Mouse (Mus musculus) liver, postnatal 0 days (tissue): ENCODE data around the gene Cdca7l. TPM values are rescaled to one million over a fixed set of nuclear protein-coding genes. Genes with fewer than 3 reads are reported as not detected.
"Not testable (repeated sequence)": the region's sequence is repeated elsewhere in the genome, so short reads cannot be mapped to it uniquely, and the experiment has no call there.

Experiments used
- ATAC-seq: fragments of 200-750 bp; cut with Nextera tagmentation; 2 replicates; pipeline ENCODE4 v1.8.0; 2017; ENCODE audit warnings: mild to moderate bottlenecking, moderate library complexity
- DNase-seq: peaks from one replicate; pipeline ENCODE4 v3.0.0-alpha.2; 2016
- H3K27ac ChIP-seq: fragments of 300-500 bp; sonication (generic); 2 replicates; pipeline ENCODE4 v1.5.1; 2014; ENCODE audit warnings: antibody characterized with exemption, moderate library complexity, mild to moderate bottlenecking, low read depth
- H3K27me3 ChIP-seq: fragments of 300-500 bp; sonication (generic); 2 replicates; pipeline ENCODE4 v1.6.1; 2014; ENCODE audit warnings: low read length, control low read depth, mixed read lengths; ENCODE audit not compliant: insufficient read depth
- H3K36me3 ChIP-seq: fragments of 300-500 bp; sonication (generic); replicated peaks from 2 replicates; pipeline ENCODE4 v1.6.1; 2014; ENCODE audit warnings: mild to moderate bottlenecking, control low read depth, low read length, moderate library complexity, mixed read lengths; ENCODE audit not compliant: insufficient read depth
- H3K4me1 ChIP-seq: fragments of 300-500 bp; sonication (generic); 2 replicates; pipeline ENCODE4 v1.6.1; 2014; ENCODE audit warnings: antibody characterized with exemption, mild to moderate bottlenecking, control low read depth; ENCODE audit not compliant: insufficient read depth
- H3K4me2 ChIP-seq: fragments of 300-500 bp; sonication (generic); 2 replicates; pipeline ENCODE4 v1.6.1; 2014; ENCODE audit warnings: low read depth, mild to moderate bottlenecking, low read length, moderate library complexity, mixed read lengths
- H3K4me3 ChIP-seq: fragments of 300-500 bp; sonication (generic); 2 replicates; pipeline ENCODE4 v1.5.1; 2014; ENCODE audit warnings: low read depth, low read length
- H3K9ac ChIP-seq: fragments of 300-500 bp; sonication (generic); replicated peaks from 2 replicates; pipeline ENCODE4 v1.6.1; 2014; ENCODE audit warnings: mild to moderate bottlenecking, moderate library complexity
- H3K9me3 ChIP-seq: fragments of 300-500 bp; sonication (generic); 2 replicates; pipeline ENCODE4 v1.6.1; 2016; ENCODE audit warnings: mild to moderate bottlenecking, control low read depth, low read length, mixed read lengths
- CTCF ChIP-seq: sonication (generic); IDR thresholded peaks from 2 replicates; pipeline ENCODE4 v1.5.1; 2016; ENCODE audit warnings: antibody characterized with exemption, low read depth
- EP300 ChIP-seq: IDR thresholded peaks from 2 replicates; pipeline ENCODE4 v1.6.1; 2016; ENCODE audit warnings: antibody characterized with exemption, low read depth, mild to moderate bottlenecking
- WGBS: fragments of 180-500 bp; shearing (Covaris S2); extraction: QIAGEN DNeasy Blood & Tissue Kit; methylation state at CpG from one replicate; pipeline ENCODE4 v1.1.7; 2014; ENCODE audit not compliant: insufficient replicate concordance; 5-methylcytosine and 5-hydroxymethylcytosine counted together
- polyA plus RNA-seq: library from polyadenylated mRNA; unstranded; fragments of >200 nt; fragmentation: Nextera tagmentation; extraction: Ambion mirVana; gene quantifications from 2 replicates; pipeline ENCODE4 v1.2.1, GENCODE M21; 2015

Gene Cdca7l
- polyA plus RNA-seq, 1 experiment from 2014 or later: 7.8 TPM

DNA sequence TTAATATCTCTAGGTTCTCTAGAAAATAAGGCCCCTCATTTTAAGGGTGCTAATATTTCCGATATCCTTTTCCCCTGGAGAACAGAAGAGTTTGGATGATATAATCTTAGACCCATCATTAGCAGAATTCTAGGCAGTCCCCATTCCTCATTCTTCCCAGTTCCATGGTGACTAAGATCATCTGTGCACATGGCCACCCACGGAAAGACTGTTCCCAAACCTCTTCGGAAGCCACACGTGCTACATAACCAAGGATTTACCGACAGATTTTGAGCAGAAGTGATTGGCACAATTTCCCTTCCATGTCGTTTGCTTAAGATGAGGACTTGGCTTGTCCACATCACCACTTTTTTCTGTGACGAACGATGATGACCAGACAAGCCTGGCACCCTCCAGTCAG, 99.6 kb downstream of the Cdca7l start:
- no peak overlapping the region for H3K27ac ChIP-seq
- H3K4me1 ChIP-seq: no peaks in the 10 kb centered on the region
- no peaks in the 10 kb centered on the region for H3K36me3 ChIP-seq
- DNase-seq (no peak), ATAC-seq (no peak)
- no peaks in the 10 kb centered on the region for H3K27me3 ChIP-seq
- no peak overlapping the region for H3K9ac ChIP-seq
- no peak overlapping the region for H3K4me3 ChIP-seq
- H3K9me3 ChIP-seq: no peaks in the 10 kb centered on the region
- WGBS: 81% methylated on average over 8 of the region's 8 CpGs
- H3K4me2 ChIP-seq: no peak overlapping the region
- TF ChIP-seq CTCF (no peak), EP300 (no peak)

DNA sequence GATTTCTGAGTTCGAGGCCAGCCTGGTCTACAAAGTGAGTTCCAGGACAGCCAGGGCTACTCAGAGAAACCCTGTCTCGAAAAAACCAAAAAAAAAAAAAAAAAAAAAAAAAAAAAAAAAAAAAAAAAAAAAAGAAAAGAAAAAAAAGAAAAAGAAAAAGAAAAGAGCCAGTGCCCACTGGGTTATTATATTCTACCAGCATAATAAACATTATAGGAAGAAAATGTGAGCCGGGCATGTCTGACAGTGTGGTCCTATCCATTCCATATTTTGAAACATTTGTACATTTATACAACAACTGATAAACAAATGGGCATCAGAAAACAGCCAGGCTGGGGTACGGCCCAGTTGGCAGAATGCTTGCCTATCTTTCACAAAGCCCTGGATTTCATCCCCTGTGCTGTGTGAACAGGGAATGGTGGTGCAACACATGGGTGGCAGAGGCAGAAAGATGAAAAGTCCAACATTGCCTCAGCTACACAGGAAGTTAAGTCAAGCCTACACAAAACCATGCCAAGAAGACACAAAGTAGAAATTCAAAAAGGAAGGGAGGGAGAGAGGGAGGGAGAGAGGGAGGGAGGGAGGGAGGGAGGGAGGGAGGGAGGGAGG, 101.2 kb downstream of the Cdca7l start:
- H3K36me3 ChIP-seq, H3K9ac ChIP-seq, H3K27ac ChIP-seq, H3K27me3 ChIP-seq, H3K9me3 ChIP-seq, DNase-seq, H3K4me1 ChIP-seq, H3K4me3 ChIP-seq, H3K4me2 ChIP-seq: not testable (repeated sequence)
- 66% methylated on average over 4 of the region's 4 CpGs for WGBS
- ATAC-seq: peak; percentile 35; the same call in 1 of the 2 replicates

DNA sequence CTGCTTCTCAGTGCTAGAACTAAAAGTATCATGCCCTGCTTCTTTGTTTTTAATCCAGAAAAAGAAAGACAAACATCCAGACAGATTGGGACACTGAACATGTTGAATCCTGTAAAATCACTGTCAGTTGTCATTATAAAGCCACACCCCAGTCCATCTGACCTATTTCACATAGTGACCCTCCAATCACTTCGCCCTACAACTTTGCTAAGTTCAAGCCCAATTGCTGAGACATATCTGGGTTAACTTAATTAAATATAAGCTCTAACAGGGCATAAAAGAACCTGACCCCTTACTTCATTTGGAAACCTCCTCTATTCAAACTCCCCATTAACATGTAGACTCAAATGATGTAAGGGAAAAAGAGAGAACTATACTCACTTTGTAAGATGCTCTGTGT, 107.3 kb downstream of the Cdca7l start:
- no peak overlapping the region for H3K27ac ChIP-seq
- H3K9me3 ChIP-seq: no peaks in the 10 kb centered on the region
- H3K4me3 ChIP-seq: no peak overlapping the region
- H3K4me2 ChIP-seq: no peak overlapping the region
- no peak for ATAC-seq
- TF ChIP-seq CTCF: no peak
- TF ChIP-seq EP300: no peak
- 71% methylated on average over 1 of the region's 1 CpGs for WGBS
- no peaks in the 10 kb centered on the region for H3K27me3 ChIP-seq
- no peak overlapping the region for H3K9ac ChIP-seq
- no peaks in the 10 kb centered on the region for H3K4me1 ChIP-seq
- no peaks in the 10 kb centered on the region for H3K36me3 ChIP-seq
- DNase-seq: no peak

DNA sequence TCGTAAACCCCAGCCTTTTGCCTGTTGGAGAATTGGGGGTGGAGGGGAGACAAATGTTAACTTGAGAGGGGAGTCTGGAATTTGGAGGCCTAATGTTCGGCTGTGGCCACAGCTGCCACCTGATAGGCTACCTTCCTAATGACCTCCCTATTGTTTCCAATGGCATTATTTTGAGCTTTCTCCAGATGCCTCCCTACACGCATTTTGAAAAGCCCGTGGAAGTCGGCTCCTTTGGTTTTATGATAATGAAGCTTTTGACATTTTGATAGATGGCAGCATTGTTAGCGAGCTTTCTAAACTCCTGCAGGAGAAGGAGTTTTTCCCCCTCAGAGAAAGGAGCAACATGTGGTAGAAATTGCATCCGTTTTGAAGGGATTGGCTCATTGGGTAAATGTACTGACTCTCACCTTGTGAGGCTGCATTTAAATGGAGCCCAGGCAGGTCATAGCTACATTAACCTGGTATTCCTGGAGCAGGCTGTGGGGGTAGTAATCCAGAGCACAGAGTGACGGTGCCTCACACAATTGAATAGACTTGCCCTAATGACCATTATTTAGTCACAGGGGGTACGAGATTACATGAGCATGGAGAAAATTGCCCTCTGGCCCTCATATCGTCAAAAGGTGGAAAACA, 110.6 kb downstream of the Cdca7l start:
- Histone ChIP-seq H3K4me1 (no peaks in the 10 kb centered on the region), H3K9ac (no peak overlapping the region), H3K4me3 (no peak overlapping the region), H3K9me3 (no peaks in the 10 kb centered on the region), H3K27me3 (no peaks in the 10 kb centered on the region), H3K36me3 (no peaks in the 10 kb centered on the region), H3K27ac (no peak overlapping the region), H3K4me2 (no peak overlapping the region)
- ATAC-seq (no peak), DNase-seq (no peak)
- TF ChIP-seq CTCF (no peak), EP300 (no peak)
- 65% methylated on average over 10 of the region's 10 CpGs for WGBS

DNA sequence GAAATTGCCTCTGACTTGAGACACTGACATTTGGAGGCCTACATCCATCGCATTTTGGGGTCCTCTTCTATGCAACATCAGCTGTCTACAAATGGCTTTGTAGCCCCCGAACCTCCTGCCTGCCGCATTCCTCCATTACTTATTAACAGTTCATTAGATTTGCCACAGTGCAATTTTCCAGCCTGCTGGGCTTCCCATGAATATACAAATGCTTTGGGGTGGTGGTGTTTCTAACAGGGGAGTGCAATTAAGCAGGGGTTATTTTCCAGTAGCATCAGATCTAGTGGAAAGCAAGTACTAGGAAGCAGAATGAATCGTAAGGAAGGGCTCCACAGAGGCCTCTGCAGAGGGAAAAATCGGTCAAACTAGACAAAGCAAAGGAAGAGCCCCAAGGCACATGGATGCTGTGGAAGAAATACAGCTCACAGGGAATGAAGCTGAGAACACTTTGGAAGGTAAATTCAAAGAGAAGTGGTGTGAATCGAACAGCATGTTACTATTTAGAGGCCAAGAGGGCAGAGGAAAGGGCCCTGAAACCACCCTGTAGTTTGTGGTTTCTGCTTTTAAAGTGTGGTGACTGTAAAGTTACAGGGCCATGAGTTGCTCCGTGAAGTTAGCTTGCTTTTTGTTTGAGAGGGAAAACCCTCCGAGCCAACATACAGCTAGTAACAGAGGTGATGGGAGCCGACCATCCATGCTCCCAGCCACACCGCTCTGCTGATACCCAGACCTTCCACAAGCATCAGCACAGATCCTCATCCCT, 111.9 kb downstream of the Cdca7l start:
- Histone ChIP-seq H3K9ac (no peak overlapping the region), H3K4me1 (no peaks in the 10 kb centered on the region), H3K4me2 (no peak overlapping the region), H3K9me3 (no peaks in the 10 kb centered on the region), H3K27me3 (no peaks in the 10 kb centered on the region), H3K27ac (no peak overlapping the region), H3K4me3 (no peak overlapping the region), H3K36me3 (no peaks in the 10 kb centered on the region)
- ATAC-seq (no peak), DNase-seq (no peak)
- WGBS: 41% methylated on average over 10 of the region's 10 CpGs
- no peak for TF ChIP-seq CTCF
